Mouse (Mus musculus) retina, postnatal 7 days (tissue): ENCODE measurements around the gene Wnk4.
A peak's percentile ranks its signal among the peaks of the same experiment; 100 is the strongest.

ENCODE experiments used
- DNase-seq: peaks from one replicate; pipeline ENCODE4 v3.0.0-alpha.2; 2012; ENCODE audit warnings: low read depth, low spot score

Wnk4 gene

GRCm38 (mm10) chr11:101259948-101260825 lies at the start of gene Wnk4:
Gene Wnk4, plus strand, starts transcription at chr11:101260567.
- no peak for DNase-seq

- DNase-seq = peak; percentile 70
Measured at GRCm38 (mm10) chr11:101211970-101212369, 48.4 kb upstream of the Wnk4 start.

GRCm38 (mm10) chr11:101216936-101217335 lies 43.4 kb upstream of the Wnk4 start:
- DNase-seq = no peak

- DNase-seq = no peak
Measured at GRCm38 (mm10) chr11:101218436-101219055, 41.8 kb upstream of the Wnk4 start.

- DNase-seq = no peak
Measured at GRCm38 (mm10) chr11:101220853-101221252, 39.5 kb upstream of the Wnk4 start.

GRCm38 (mm10) chr11:101221306-101221986 lies 38.9 kb upstream of the Wnk4 start:
- DNase-seq = no peak

- no peak for DNase-seq
Measured at GRCm38 (mm10) chr11:101224337-101224736, 36.0 kb upstream of the Wnk4 start.

GRCm38 (mm10) chr11:101225331-101226064 lies 34.9 kb upstream of the Wnk4 start:
- DNase-seq = no peak

GRCm38 (mm10) chr11:101226065-101226701 lies 34.2 kb upstream of the Wnk4 start, which contains the start of gene Ezh1:
Gene Ezh1, minus strand, starts transcription at chr11:101226463.
- DNase-seq = peak; percentile 72

- DNase-seq = no peak
Measured at GRCm38 (mm10) chr11:101229361-101229900, 30.9 kb upstream of the Wnk4 start.

GRCm38 (mm10) chr11:101230061-101230511 lies 30.3 kb upstream of the Wnk4 start:
- DNase-seq = no peak

- no peak for DNase-seq
Measured at GRCm38 (mm10) chr11:101230526-101230925, 29.8 kb upstream of the Wnk4 start.

- DNase-seq = no peak
Measured at GRCm38 (mm10) chr11:101230991-101231871, 29.1 kb upstream of the Wnk4 start.

- DNase-seq = no peak
Measured at GRCm38 (mm10) chr11:101232010-101232839, 28.1 kb upstream of the Wnk4 start.

GRCm38 (mm10) chr11:101233240-101233639 lies 27.1 kb upstream of the Wnk4 start:
- no peak for DNase-seq

- no peak for DNase-seq
Measured at GRCm38 (mm10) chr11:101234124-101234523, 26.2 kb upstream of the Wnk4 start.

GRCm38 (mm10) chr11:101235429-101235828 lies 24.9 kb upstream of the Wnk4 start:
- no peak for DNase-seq

- DNase-seq = no peak
Measured at GRCm38 (mm10) chr11:101236782-101237181, 23.6 kb upstream of the Wnk4 start.
